Mouse (Mus musculus): ENCODE data around the gene Upb1. TPM values are rescaled to one million over a fixed set of nuclear protein-coding genes. Genes with fewer than 3 reads are reported as not detected.
"Not testable (repeated sequence)": the region's sequence is repeated elsewhere in the genome, so short reads cannot be mapped to it uniquely, and the experiment has no call there.

The Upb1 gene
- total RNA-seq (2017): 0.10 and 0.63 TPM in 2 replicates

DNA sequence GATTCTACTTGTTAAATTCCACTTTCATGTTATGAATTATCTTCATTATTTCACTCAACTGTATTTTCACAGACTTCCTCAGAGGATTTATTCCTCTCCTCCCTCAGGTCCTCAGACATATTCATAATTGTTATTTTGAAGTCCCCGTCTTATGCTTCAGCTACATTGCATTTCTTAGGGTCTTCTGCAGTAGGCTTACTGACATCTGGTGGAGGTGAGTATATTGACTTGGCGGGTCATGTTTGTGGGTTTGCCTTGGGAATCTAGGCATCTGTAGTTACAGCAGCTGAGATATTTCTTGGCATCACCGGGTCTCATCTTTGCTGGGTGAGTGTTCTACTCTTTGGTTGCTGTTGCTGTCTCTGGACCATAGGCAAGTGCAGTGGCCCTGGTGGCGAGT lies at the start of gene Upb1:
Gene Upb1 (plus strand): TSS at position 158 of the 400 bp plus-strand sequence.
- ATAC-seq (replicated peaks in 1 of 2; ENCODE audit: insufficient read depth in 1 of 2, low FRiP score in 2 of 2, low TSS enrichment in 1 of 2, low read depth in 1 of 2, poor library complexity in 2 of 2, severe bottlenecking in 2 of 2): no peak

DNA sequence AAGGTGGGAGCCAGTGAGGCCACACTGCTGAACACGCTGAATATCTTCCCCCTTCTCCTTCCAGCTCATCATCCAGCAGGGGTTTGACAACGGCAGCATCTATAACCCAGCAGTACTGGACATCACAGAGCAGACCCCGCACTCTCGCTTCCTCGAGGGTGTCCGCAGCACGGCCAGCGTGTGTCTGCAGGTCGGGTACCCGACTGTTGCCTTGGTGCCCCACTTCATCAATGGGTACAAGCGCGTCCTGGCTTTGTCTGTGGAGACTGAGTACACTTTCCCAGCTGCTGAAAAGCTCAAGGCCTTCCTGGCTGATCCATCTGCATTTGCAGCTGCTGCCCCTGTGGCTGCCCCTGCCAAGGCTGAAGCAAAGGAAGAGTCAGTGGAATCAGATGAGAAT lies 48.4 kb upstream of the Upb1 start:
- ATAC-seq (replicated peaks in 1 of 2; ENCODE audit: insufficient read depth in 1 of 2, low FRiP score in 2 of 2, low TSS enrichment in 1 of 2, low read depth in 1 of 2, poor library complexity in 2 of 2, severe bottlenecking in 2 of 2): no peak

DNA sequence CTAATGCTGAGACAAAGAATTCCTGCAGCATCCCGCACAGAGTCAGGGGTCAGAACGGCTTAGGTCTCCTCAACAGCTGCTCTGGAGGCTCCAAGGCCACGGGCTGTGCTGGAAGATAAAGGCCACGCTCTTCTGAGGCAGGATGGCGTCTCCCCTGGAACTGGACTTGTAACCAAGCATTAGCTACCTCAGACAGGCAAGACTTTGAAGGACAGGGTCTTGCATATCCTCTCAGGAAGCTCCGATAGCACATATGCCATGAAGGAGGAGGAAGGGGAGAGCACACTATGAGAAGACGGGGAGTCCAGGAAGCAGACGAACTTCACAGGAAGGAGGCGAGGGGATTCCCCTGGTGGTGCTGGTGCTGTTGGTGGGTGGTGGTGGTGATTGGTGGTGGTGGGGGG lies 47.1 kb upstream of the Upb1 start:
- peak; percentile 4 to 48; a peak in 1 of 4 replicates for ATAC-seq (replicated peaks in 1 of 2; ENCODE audit: insufficient read depth in 1 of 2, low FRiP score in 2 of 2, low TSS enrichment in 1 of 2, low read depth in 1 of 2, poor library complexity in 2 of 2, severe bottlenecking in 2 of 2)

DNA sequence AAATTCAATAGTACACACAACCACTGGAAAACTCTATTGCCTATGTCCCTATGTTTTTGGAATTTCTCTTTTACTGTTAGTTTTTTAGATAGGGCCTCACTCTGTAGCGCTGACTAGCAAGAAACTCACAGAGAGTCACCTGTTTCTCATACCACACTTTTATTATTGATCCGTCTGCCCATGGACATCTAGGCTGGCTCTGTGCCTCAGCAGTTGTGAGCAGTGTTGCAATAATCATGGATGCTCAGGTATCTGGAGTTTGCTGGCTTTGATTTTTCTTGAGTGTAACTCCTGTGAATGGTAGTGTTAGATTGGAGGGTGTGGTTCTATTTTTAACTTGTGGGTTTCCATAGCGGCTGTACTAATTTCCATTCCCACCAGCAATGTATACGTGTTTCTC lies 45.6 kb upstream of the Upb1 start:
- no peak for ATAC-seq (replicated peaks in 1 of 2; ENCODE audit: insufficient read depth in 1 of 2, low FRiP score in 2 of 2, low TSS enrichment in 1 of 2, low read depth in 1 of 2, poor library complexity in 2 of 2, severe bottlenecking in 2 of 2)

DNA sequence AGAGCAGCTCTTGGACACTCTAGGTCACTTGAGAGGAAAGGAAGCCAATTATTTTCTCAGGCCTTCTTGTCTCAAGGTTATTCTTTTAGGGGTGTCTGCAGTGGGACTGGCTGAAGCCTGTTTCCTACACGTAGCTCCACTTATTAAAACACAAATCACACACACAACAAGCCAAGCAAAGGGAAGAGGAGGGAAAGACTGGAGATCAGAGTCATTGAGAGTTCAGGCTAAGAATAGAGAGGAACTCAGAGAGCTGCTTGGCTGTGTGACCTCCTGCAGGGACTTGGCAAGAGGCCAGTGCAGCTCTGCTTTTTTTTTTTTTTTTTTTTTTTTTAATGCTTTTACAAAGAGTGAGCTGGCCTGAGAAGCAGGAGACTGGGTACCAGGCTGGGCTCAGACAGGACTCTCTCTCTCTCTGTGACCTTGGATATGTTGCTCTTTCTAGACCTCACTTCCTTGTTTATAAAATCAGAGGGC lies 36.7 kb upstream of the Upb1 start:
- peak; percentile 32 to 52; a peak in 3 of 4 replicates for ATAC-seq (replicated peaks in 1 of 2; ENCODE audit: insufficient read depth in 1 of 2, low FRiP score in 2 of 2, low TSS enrichment in 1 of 2, low read depth in 1 of 2, poor library complexity in 2 of 2, severe bottlenecking in 2 of 2)

DNA sequence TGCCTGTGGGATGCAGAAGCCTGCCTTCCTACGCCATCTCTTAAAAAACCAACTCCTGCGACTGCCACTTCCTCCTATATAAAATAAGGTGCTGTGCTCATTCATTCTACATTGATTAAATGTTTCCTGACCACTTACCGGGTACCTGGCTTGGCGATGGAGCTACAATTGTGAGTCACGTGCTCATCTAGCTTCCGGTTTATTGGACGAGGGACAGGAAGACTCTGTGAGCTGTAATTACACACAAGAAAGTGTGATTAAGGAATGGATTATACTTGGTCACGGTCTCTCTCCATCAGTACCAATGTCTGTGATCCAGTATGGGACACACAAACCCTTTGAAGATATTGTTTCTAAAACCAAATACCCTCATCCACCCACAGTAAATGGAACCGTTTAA lies 36.1 kb upstream of the Upb1 start:
- peak in 1 of 2 experiments; percentile 25; a peak in 1 of 4 replicates for ATAC-seq (replicated peaks in 1 of 2; ENCODE audit: insufficient read depth in 1 of 2, low FRiP score in 2 of 2, low TSS enrichment in 1 of 2, low read depth in 1 of 2, poor library complexity in 2 of 2, severe bottlenecking in 2 of 2)

DNA sequence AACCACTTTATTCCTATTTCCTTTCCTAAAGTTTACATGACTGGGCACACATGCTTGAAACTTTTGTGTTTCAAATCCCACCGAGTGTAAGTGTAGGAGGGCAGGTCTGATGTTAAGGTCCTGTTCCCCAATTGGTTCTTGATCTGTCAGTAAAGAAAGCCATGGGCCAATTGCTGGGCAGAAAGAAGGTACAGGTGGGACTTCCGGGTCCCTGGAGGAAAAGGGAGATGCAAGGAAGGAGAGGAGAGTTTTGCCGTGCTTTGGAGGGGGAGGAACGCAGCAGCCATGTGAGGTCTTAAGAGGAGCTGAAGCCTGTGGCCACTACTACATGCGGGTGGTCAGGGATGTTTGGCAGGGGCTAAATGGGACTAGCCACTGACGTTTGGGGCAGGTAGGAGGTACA lies 35.7 kb upstream of the Upb1 start:
- ATAC-seq (replicated peaks in 1 of 2; ENCODE audit: insufficient read depth in 1 of 2, low FRiP score in 2 of 2, low TSS enrichment in 1 of 2, low read depth in 1 of 2, poor library complexity in 2 of 2, severe bottlenecking in 2 of 2): peak; percentile 56 to 80; a peak in 3 of 4 replicates

DNA sequence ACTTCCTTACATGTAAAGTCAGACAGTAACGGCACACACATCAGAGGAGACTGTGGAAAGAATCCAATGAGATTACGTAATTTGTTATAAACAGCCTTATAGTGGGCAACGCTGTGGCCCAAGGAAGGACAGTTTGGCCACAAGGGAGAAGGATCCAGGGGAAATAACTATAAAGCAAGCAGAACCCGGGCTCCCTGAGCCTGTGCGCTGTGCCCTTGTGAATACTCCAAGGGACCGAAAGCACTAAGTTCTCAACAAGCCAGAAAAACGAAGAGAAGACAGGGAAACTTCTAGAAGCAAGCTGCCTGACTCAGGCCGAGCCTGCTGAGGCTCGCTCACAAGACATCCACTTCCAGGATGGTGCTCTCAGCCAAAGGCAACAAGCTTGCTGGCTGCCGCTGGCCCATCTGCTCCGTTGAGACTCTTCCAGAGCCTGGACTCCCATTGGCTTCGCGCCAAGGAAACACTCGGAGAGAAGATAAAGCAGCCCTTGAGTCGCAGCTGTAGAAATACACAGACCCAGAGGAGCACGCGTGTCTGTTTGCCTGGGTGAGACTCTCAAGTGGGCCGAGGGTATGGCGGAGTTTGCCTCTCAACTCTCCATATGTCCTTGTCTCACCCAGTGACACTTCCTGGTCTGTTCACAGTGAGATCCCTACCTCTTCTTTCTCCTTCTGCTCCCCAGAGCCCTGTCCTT lies 27.1 kb upstream of the Upb1 start:
- not testable (repeated sequence) for ATAC-seq (replicated peaks in 1 of 2; ENCODE audit: insufficient read depth in 1 of 2, low FRiP score in 2 of 2, low TSS enrichment in 1 of 2, low read depth in 1 of 2, poor library complexity in 2 of 2, severe bottlenecking in 2 of 2)

DNA sequence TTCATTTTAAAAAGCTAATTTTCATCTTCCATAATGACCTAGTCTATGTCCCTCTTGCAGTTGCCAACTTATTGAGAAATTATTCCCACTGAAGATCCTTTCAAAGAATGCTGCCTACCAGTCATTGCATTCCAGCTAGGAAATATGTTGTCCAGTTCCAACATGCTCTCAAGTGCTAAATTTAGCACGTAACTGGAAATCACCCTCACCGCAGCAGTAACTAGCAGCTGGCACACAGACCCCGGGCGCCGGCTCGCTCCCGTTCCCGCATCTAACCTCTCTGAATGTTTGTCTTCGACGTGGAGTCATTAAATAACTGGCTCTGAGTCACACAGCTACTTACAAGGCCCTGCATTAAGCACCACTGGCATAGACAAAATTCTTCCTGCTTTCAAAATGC lies 22.2 kb upstream of the Upb1 start:
- ATAC-seq (replicated peaks in 1 of 2; ENCODE audit: insufficient read depth in 1 of 2, low FRiP score in 2 of 2, low TSS enrichment in 1 of 2, low read depth in 1 of 2, poor library complexity in 2 of 2, severe bottlenecking in 2 of 2): no peak

DNA sequence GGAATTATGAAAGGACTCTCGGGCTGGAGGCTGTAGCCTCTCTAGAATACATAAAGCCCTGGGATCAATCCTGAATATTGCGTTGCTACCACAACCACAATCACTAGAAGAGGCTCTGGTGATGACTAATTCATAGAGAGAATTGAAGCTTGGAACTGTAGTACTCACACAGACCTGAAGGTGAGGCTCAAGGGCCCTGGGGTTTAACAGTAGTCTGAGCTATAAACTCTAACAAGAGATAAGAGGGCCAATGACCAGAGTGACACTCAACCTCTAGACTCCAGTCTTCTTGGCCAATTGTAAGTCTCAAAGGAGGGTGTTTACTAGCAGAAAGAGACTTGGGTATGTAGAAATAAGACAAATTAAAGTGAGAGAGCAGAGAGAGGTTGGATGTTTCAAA lies 10.8 kb upstream of the Upb1 start:
- ATAC-seq (replicated peaks in 1 of 2; ENCODE audit: insufficient read depth in 1 of 2, low FRiP score in 2 of 2, low TSS enrichment in 1 of 2, low read depth in 1 of 2, poor library complexity in 2 of 2, severe bottlenecking in 2 of 2): no peak

DNA sequence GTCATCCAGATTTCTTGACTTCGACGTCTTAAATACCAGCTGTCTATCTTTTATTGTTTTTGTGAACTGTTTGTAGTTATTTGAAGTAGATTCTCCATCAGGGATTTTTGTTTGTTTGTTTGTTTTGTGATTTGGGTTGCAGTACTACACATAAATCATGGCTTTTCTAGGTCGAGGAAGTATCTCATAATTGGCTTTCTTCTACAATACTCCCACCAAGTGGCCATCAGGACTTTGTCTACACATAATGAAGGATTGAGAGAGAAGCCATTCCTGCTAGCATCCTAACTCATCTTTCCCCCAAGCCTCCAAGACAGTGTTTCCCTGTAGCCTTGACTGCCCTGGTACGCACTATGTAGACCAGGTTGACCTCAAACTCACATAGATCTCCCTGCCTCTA lies 10.1 kb upstream of the Upb1 start:
- no peak for ATAC-seq (replicated peaks in 1 of 2; ENCODE audit: insufficient read depth in 1 of 2, low FRiP score in 2 of 2, low TSS enrichment in 1 of 2, low read depth in 1 of 2, poor library complexity in 2 of 2, severe bottlenecking in 2 of 2)

DNA sequence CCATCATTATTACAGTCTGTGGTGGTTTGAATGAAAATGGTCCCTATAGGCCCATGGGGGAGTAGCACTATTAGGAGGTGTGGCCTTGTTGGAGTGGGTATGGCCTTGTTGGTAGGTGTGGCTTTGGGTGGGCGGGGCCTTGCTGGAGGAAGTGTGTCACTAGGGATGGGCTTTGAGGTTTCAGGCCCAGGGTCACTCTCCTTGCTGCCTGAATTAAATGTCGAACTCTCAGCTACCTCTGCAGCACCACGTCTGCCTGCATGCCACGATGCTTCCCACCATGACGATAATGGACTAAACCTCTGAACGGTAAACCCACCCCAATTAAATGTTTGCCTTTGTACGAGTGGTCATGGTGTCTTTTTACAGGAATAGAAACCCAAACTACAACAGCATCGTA lies 6.1 kb upstream of the Upb1 start:
- ATAC-seq (replicated peaks in 1 of 2; ENCODE audit: insufficient read depth in 1 of 2, low FRiP score in 2 of 2, low TSS enrichment in 1 of 2, low read depth in 1 of 2, poor library complexity in 2 of 2, severe bottlenecking in 2 of 2): no peak

DNA sequence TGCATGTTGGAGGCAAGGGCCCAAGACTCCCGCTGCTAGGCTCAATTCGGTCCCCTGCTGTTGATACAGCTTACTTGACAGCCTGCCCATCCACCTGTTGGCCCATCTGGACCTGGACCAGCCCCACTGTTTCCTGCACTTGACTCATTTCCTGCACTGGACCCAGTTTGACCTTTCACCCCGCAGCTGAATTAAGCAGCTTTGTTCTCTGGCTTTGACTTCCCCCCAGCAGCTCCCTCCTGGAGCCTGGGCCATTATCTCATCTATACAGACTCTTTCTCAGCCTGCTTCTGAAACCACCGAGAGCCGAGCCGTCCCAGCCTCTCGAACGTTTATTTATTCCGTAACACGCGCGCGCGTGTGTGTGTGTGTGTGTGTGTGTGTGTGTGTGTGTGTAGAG lies 3.9 kb upstream of the Upb1 start:
- ATAC-seq (replicated peaks in 1 of 2; ENCODE audit: insufficient read depth in 1 of 2, low FRiP score in 2 of 2, low TSS enrichment in 1 of 2, low read depth in 1 of 2, poor library complexity in 2 of 2, severe bottlenecking in 2 of 2): peak; percentile 88 to 93

DNA sequence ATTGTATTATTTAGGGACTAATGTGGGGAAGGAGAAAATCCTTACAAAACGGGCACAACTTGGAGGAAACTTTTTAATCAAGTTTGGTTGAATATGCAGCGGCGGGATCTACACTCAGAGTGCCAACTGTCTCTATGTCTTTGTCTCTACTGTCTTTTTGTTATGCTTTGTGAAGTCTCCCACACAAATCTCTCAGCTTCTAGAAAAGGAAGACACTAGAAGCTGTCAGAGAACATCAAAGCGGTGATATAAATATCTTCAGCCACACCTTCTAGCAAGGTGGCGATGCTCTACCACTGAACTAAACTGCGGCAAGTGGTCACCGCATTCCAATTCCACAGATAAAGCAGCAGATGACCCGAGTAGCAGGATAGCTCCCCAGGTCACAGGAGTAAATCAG lies 5.0 kb downstream of the Upb1 start:
- ATAC-seq (replicated peaks in 1 of 2; ENCODE audit: insufficient read depth in 1 of 2, low FRiP score in 2 of 2, low TSS enrichment in 1 of 2, low read depth in 1 of 2, poor library complexity in 2 of 2, severe bottlenecking in 2 of 2): no peak

DNA sequence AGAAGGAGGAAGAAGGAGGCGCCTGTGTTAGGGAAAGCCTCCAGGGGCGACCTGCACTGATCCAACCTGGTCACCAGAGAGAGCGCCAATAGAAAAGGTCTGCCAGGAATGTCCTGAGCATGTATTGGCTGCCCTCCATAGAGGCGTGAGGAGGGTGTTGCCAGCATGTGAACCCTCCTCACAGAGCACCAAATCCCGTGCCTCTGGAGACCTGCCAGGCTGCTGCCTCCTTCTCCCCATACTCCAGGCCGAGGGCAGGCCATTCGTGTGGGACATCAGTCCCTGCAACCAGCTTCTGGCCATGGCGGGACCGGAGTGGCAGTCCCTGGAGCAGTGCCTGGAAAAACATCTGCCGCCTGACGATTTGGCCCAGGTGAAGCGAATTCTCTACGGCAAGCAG lies 5.8 kb downstream of the Upb1 start:
- ATAC-seq (replicated peaks in 1 of 2; ENCODE audit: insufficient read depth in 1 of 2, low FRiP score in 2 of 2, low TSS enrichment in 1 of 2, low read depth in 1 of 2, poor library complexity in 2 of 2, severe bottlenecking in 2 of 2): no peak

DNA sequence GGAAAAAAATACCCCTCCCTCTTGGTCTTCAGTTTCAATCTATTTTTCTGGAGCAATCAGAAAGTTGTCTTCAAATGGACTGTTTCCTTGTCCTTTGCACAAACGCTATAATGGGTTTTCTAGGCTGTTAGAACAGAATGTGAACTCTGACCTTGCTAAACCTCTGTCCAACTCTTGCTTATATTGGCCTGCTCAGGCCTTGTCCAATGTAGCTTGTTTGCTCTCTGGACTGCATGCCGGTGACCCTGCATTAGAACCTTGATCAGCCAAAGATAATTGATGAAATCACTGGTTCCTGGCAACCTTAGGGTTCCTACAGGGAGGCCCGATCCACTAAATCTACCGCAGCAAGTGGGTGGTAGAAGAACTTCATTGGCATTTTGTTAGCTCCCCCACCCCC lies 6.8 kb downstream of the Upb1 start:
- ATAC-seq (replicated peaks in 1 of 2; ENCODE audit: insufficient read depth in 1 of 2, low FRiP score in 2 of 2, low TSS enrichment in 1 of 2, low read depth in 1 of 2, poor library complexity in 2 of 2, severe bottlenecking in 2 of 2): no peak

DNA sequence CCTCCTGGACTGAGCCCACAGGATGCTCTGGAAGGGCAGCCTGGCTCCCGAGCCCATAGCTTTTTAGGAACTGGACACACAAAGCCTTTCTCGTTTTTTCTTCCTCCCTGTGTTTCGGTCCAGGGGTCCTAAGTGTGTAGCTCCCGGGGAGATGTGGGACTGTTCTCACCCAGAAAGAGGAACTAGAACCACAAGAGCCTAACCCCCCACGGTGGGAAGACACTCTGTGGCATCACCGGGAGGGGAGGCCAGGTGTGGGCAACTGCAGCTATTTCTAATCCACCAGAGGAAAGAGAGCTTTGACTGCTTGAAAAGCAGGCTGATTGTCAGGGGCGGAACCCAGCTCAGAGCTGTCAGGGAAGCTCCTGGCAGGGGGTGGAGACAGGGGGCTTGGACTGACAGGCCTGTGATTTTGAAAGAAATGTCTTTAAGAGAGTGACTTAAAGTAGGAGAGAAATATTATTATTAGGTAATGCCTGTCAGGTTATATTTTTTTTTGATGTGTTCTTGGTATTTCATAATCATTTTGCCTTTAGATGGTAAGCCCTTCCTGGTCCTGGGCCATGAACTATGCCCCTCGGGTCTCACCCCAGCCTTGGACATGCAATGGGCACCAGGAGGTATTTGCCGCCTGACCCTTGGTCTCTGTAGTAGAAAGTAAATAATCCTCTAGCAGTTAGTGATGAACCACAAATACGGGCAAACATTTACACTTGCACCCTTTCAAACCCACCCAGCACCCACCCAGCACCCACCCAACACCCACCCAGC lies 10.6 kb downstream of the Upb1 start:
- ATAC-seq (replicated peaks in 1 of 2; ENCODE audit: insufficient read depth in 1 of 2, low FRiP score in 2 of 2, low TSS enrichment in 1 of 2, low read depth in 1 of 2, poor library complexity in 2 of 2, severe bottlenecking in 2 of 2): peak; percentile 63 to 84
